Mouse (Mus musculus) spleen, adult 18-20 months (tissue): ENCODE measurements around the gene Cr1l.

ENCODE experiments used
- DNase-seq, 2 experiments: peaks; one replicate each; pipeline ENCODE4 v3.0.0; 2022; ENCODE audit warnings: mixed read lengths in 2 of 2

The Cr1l gene

DNA sequence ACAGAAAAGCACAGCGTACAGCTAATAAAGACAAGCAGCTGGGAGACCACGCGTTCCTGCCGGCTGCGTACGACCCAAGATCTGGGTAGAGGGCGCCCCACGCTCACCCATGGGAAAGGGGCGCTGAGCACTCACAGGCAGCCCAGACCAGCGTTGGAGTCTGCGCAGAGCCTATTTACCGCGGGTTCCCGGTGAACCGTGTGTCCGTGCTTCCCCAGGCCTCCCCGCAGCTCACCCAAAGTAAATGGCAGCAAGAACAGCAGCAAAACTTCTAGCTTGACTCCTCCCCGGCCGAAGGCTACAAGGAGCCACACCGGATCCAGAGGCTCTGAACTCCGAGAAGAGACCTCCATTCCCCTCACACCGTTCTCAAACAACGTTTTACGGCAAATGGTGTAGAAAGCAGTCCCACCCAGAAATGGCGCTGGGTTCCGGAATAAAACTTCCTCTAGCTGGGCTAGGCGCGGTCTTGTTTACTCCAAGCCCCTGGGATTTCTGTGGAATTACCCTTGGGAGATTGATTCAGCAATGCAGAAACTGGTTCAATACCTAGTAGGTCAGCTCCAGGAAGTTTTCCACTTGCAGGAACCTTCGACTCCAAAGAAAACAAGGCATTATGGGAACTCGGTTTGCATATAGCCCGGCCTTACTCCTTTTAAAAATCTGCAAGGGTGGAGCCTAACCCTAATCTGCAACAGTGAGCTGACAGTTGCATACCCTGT lies at the start of gene Cr1l:
Cr1l (minus strand) TSS at position 634 of the 722 bp plus-strand sequence.
- peak; percentile 84 to 86 for DNase-seq

DNA sequence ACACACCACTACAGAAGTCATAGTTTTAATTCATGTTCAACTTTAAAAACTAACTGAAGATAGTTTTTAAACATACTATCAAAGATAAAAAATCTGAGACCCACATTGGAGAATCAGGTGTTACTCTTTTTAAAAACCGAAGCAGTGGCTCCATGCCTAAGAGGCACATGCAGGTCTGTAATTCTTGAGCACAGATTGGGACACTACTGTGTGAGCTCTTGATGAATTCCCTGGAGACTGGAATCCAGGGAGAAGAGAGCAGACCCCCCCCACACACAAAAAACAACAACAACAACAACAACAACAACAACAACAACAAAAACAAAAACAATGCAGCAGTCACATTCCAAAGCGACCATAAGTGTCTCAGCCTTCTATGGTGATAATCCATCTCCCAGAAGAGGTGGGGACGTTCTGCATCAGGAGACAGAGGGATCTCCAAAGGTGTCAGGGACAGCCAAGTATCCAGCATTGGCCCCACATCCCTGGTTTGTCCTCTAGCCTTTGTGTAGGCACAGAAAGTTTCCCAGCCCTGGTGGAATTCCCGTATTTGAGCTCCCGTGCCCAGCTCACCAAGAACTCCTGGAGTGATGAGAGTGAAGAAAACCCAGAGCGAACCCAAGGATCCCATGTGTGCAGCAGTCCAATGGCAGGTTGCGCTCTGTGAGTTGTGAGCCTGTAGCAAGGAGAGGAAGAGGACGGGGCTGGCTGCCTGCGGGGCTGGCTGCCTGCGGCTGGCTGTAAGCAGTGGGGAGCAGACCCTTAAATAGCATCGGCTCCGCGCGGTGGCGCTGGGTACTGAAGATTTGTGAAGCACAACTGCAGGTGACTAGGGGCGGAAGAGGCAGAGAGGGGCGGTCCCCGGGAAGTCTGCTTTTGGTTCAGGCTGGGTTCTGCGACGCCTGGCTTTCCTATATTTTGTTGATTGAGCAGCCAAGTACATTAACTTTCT lies 44.9 kb upstream of the Cr1l start, which contains the start of gene Cr2:
Cr2 (minus strand) TSS at position 737 of the 952 bp plus-strand sequence.
- peak; percentile 93 to 95 for DNase-seq

DNA sequence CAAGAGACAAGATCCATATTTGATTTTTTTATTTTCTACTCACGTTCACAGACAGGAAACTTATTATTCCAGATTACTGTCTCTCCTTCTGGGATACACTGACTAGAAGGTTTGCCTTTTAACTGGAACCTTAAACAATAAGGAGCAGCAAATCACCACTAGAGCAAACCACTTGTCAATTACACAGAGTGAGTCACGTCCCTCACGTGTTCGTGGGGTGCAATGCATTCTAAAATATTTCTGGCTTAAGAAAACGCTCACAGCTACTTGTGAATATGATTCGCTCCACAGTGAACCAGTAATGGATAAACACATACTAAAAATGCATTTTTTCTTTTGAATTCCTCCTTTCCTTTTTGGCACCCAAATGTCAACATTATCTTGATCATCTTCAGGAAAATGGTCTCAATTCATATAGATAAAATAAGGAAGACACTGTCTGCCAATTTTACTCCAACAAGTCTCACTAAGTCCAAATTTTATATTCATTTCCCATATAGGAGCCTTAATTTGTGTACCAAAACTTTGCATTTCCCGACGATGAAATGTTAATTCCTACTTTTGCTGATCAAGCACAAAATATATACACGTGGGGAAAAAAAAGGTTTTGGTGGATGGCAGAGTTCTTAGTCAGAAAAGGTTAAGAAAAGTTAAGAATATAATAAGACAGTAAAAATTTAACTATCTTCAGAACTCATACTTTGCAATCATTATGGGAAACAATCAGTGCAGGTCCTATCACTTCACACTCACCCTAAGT lies 33.8 kb upstream of the Cr1l start:
- DNase-seq = no peak

DNA sequence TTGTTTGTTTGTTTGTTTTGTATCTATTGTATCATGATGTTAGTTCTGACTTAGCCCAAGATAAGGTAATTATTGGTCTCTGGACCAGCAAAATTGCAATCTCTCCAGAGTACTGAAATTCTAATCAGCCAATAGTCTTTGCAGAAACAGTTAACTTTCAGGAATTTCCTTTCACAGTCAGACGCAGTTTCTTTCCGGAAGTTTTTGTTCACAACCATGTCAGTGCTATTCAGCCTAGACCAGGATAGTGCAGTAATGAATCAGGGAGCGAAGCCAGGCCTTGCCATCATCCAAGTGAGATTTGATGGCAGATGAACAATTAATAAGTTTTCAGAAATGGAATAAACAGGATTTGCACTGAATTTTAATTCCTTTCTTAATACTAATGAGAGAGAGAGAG lies 684 bp upstream of the Cr1l start:
- DNase-seq = no peak

DNA sequence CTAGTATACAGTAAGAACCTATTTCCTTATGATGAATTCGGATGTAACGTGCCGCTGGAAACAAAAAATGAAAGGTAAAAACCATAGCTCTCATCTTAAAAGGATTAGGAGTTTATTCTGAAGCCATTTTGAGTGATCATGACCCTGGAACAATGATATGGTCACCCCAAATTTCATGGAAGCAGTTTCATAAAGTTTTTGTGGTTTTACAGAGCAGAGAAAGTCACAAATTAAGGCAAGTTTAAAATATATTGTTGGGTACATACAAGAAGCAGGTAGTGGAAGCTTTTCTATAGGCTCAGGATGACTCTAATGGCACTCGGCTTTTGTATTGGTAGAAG lies 259 bp upstream of the Cr1l start:
- no peak for DNase-seq

DNA sequence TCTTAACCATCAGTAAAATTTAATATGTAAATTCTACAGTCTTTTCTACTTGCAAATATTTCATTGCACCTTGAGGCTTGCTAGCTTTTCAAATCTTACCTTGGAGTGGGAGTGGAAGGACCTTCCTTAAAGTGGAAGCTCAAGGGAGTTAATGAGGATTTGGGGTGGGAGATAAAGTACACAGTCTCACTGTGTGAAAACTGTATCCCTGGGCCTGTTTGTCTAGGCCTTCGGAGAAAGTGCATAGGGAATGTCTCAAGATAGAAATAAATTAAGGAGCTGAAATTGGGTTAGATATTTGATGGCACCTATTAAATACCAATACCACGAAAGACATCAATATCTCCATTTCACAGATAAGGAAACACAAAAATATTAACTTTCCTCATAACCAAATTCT lies 907 bp downstream of the Cr1l start:
- DNase-seq = no peak

DNA sequence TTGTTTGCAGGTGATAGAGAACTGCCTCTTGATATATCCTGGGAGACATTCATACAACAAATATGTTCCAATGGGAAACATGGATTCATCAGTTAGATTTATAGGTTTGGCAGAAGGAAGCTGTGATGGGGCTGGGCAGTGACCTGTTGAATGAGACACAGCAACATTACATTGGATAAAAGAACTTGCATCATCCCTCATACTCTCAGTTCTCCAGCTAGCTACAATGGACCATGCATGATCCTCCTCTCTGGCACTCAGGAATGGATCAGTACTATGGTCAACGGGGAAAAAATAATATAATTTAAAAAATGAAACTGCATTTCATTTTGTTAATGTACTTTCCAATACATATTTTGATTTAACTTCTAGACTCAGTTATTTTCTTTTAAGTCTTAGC lies 1.5 kb downstream of the Cr1l start:
- no peak for DNase-seq

DNA sequence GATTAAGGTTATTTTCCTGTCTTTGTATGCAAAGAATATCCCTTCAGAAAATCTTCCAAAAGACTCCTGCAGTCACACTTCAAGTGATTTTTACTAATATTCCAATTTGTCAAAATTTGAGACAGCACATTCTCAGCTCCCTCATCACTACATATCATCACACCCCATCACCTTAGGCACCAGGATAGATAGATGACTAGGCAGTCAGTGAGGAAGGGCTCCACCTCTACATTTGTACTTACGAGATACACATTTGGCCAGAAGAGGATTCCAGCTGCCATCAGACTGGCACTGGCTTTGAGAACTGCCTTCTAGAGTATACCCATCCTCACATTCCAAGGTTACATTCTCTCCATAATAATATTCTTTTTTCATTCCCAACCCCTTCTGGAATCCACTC lies 17.0 kb downstream of the Cr1l start:
- DNase-seq = no peak

DNA sequence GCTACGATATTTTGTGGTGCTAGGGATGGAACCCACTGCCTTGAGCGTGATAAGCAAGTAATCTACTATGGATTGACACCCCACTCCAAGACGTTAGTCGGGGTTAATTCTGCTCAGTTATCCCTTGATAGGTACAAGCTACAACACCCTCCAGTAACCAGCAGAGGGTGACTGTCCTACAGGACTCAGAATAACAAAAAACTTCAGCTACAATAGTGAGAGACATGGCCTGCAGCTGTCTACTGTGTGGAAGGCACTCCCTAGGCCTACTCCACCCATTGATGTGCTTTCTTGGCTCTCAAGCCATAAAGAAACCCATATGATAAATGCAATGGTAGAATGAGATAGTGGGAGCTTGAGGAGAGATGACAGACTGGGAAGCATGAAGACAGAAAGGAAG lies 17.8 kb downstream of the Cr1l start:
- no peak for DNase-seq

DNA sequence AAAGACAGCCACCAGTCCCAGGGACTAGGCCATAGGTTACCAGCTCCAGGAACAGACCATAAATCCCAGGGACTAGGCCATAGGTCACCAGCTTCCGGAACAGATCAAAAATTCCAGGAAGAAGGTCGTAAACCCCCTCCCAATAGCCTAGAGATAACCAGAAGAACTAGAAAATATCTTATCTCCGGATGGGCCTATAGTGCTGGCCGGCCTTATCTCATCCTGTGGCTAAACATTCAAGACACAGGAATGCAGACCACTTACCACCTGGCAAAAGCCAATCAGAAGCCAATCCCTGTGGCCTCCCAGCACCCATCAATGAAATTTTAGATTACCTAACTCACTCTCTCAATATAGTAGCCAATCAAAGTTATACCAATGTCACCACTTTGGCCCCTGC lies 30.7 kb downstream of the Cr1l start:
- DNase-seq = no peak

DNA sequence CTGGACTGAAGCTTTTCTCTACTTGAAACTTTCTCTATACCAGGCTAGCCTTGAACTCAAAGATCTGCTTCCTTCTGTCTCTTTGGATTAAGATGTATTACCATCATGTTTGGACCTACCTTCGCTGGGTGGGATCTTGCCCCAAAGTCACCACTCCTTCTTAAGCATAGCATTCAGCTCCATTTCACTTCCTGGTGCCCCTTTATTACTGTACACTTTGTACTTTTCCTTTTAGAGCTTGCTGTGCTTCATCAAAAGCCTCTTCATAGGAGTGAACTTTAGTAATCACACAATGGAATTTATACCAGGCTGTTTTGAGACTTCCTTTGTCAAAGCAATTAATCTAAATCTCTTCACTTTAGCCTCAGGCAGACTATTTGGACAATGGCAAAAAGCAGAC lies 33.4 kb downstream of the Cr1l start:
- DNase-seq = no peak

DNA sequence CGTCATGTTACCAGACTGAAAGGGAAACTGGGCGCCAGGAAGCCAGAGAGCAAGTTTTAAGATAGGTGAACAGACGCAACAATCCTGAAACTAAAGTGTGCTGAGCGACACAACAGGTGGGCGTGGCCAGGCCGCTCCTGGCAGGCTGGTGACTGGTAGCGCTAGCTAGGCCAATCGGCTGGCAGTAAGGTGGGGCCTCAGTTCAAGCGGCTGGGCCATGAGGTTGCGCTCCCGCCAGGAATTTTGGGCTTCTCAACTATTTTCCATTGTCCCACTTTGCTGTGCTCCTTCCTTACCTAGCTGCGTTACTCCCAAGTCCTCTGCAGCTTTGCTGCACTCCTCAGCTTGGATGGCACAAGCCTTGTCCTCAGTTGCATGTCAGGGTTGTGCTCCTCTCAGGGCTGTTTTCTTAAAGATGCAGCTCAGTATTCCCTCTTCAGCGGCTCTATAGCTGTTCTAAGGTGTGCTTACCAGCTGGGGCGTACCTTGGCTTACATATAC lies 39.1 kb downstream of the Cr1l start, which contains the start of gene Cd46:
Cd46 (minus strand) TSS at position 30 of the 501 bp plus-strand sequence.
- peak; percentile 42 to 61 for DNase-seq

DNA sequence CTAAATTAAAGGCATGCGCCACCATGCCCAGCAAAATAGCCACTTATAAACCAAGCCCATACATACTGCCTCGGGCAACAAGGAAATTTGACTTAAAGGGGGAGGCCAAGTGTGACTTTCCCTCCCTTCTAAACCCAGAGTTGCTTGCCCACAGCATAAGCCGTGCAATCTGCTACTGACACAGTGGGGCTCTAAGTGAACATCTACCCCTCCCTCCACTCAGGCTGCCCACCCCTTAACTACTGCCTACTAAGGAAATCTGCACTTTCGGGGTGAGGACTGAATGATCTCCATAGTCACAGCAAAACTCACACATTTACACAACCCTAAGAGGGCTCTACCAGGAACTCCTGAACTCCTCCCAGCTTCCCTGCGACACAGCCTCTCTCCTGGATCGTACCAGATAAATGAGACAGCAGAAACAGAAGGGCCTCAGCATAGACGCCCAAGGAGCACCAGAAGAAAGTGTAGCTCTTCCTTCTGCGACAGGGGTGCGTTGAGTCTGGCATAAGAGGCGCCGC lies 39.6 kb downstream of the Cr1l start:
- DNase-seq = no peak

DNA sequence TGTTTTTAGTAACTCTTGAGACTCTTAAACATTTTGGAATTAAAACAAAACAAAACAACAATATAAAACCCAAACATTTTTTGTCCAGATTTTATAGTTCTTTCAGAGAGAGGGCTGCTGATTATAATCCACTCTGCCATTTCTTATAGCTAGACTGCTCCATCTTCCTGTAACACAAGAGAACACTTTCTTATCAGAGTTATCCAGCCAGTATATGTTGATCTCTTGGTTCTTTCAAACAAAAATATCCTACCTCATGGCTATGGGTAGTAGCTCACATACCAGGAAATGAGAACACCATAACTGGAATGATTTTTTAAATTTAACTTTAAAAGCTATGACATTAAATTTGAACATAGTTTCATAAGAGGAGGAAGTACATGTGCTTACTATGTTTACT lies 49.2 kb downstream of the Cr1l start:
- no peak for DNase-seq
